Mouse (Mus musculus): ENCODE data around the gene Gpr82. TPM values are rescaled to one million over a fixed set of nuclear protein-coding genes. Genes with fewer than 3 reads are reported as not detected.

Gpr82 gene
- 0.20 and 0.29 TPM in 2 replicates for polyA plus RNA-seq (2015; fragmentation: Nextera tagmentation; extraction: Ambion mirVana)

GRCm38 (mm10) chrX:13661063-13661462 lies at the start of gene Gpr82:
Gpr82 (plus strand) TSS chrX:13661363.
- Histone ChIP-seq H3K4me2 (ENCODE audit: low read depth, low read length) (no peak within 1 kb of the TSS), H3K4me1 (ENCODE audit: control insufficient read depth, insufficient read depth, low read length) (no peaks in the 10 kb centered on the region), H3K9me3 (ENCODE audit: control insufficient read depth, low read length) (no peaks in the 10 kb centered on the region), H3K4me3 (ENCODE audit: low read length) (no peak within 1 kb of the TSS), H3K9ac (ENCODE audit: low read depth, low read length) (no peak within 1 kb of the TSS), H3K27me3 (replicated peaks; ENCODE audit: control insufficient read depth, insufficient read depth, low read length) (no peaks in the 10 kb centered on the region), H3K27ac (ENCODE audit: low read length) (no peak within 1 kb of the TSS), H3K36me3 (ENCODE audit: control insufficient read depth, insufficient read depth, low read length) (no peaks in the 10 kb centered on the region)
- no peak for ATAC-seq
- WGBS: 93% methylated on average over 5 of the region's 5 CpGs

- 58% methylated on average over 2 of the region's 2 CpGs for WGBS
- H3K9me3 ChIP-seq (ENCODE audit: control insufficient read depth, low read length): no peaks in the 10 kb centered on the region
- H3K4me1 ChIP-seq (ENCODE audit: control insufficient read depth, insufficient read depth, low read length): no peaks in the 10 kb centered on the region
- ATAC-seq: no peak
- H3K9ac ChIP-seq (ENCODE audit: low read depth, low read length): no peak overlapping the region
- no peak overlapping the region for H3K27ac ChIP-seq (ENCODE audit: low read length)
- H3K27me3 ChIP-seq (replicated peaks; ENCODE audit: control insufficient read depth, insufficient read depth, low read length): no peaks in the 10 kb centered on the region
- no peak overlapping the region for H3K4me3 ChIP-seq (ENCODE audit: low read length)
- H3K36me3 ChIP-seq (ENCODE audit: control insufficient read depth, insufficient read depth, low read length): no peaks in the 10 kb centered on the region
- H3K4me2 ChIP-seq (ENCODE audit: low read depth, low read length): no peak overlapping the region
These were observed 49.0 kb upstream of the Gpr82 start for GRCm38 (mm10) chrX:13612115-13612514.

- Histone ChIP-seq H3K4me2 (ENCODE audit: low read depth, low read length) (no peak overlapping the region), H3K27me3 (replicated peaks; ENCODE audit: control insufficient read depth, insufficient read depth, low read length) (no peaks in the 10 kb centered on the region), H3K9me3 (ENCODE audit: control insufficient read depth, low read length) (no peaks in the 10 kb centered on the region), H3K4me3 (ENCODE audit: low read length) (no peak overlapping the region), H3K4me1 (ENCODE audit: control insufficient read depth, insufficient read depth, low read length) (no peaks in the 10 kb centered on the region), H3K9ac (ENCODE audit: low read depth, low read length) (no peak overlapping the region), H3K36me3 (ENCODE audit: control insufficient read depth, insufficient read depth, low read length) (no peaks in the 10 kb centered on the region), H3K27ac (ENCODE audit: low read length) (no peak overlapping the region)
- ATAC-seq: no peak
- WGBS: 50% methylated on average over 1 of the region's 1 CpGs
These were observed 44.4 kb upstream of the Gpr82 start for GRCm38 (mm10) chrX:13616726-13617125.

GRCm38 (mm10) chrX:13617294-13617693 lies 43.9 kb upstream of the Gpr82 start:
- H3K9ac ChIP-seq (ENCODE audit: low read depth, low read length): no peak overlapping the region
- no peak overlapping the region for H3K4me3 ChIP-seq (ENCODE audit: low read length)
- no peak overlapping the region for H3K27ac ChIP-seq (ENCODE audit: low read length)
- no peak overlapping the region for H3K4me2 ChIP-seq (ENCODE audit: low read depth, low read length)
- no peaks in the 10 kb centered on the region for H3K36me3 ChIP-seq (ENCODE audit: control insufficient read depth, insufficient read depth, low read length)
- no peaks in the 10 kb centered on the region for H3K9me3 ChIP-seq (ENCODE audit: control insufficient read depth, low read length)
- no peak for ATAC-seq
- H3K27me3 ChIP-seq (replicated peaks; ENCODE audit: control insufficient read depth, insufficient read depth, low read length): no peaks in the 10 kb centered on the region
- WGBS: 93% methylated on average over 1 of the region's 1 CpGs
- H3K4me1 ChIP-seq (ENCODE audit: control insufficient read depth, insufficient read depth, low read length): no peaks in the 10 kb centered on the region

GRCm38 (mm10) chrX:13618476-13618875 lies 42.7 kb upstream of the Gpr82 start:
- H3K36me3 ChIP-seq (ENCODE audit: control insufficient read depth, insufficient read depth, low read length): no peaks in the 10 kb centered on the region
- 79% methylated on average over 4 of the region's 4 CpGs for WGBS
- no peak for ATAC-seq
- H3K4me3 ChIP-seq (ENCODE audit: low read length): no peak overlapping the region
- no peak overlapping the region for H3K9ac ChIP-seq (ENCODE audit: low read depth, low read length)
- H3K4me2 ChIP-seq (ENCODE audit: low read depth, low read length): no peak overlapping the region
- no peaks in the 10 kb centered on the region for H3K4me1 ChIP-seq (ENCODE audit: control insufficient read depth, insufficient read depth, low read length)
- no peak overlapping the region for H3K27ac ChIP-seq (ENCODE audit: low read length)
- H3K27me3 ChIP-seq (replicated peaks; ENCODE audit: control insufficient read depth, insufficient read depth, low read length): no peaks in the 10 kb centered on the region
- H3K9me3 ChIP-seq (ENCODE audit: control insufficient read depth, low read length): no peaks in the 10 kb centered on the region

- Histone ChIP-seq H3K4me3 (ENCODE audit: low read length) (no peak overlapping the region), H3K4me1 (ENCODE audit: control insufficient read depth, insufficient read depth, low read length) (no peaks in the 10 kb centered on the region), H3K9ac (ENCODE audit: low read depth, low read length) (no peak overlapping the region), H3K4me2 (ENCODE audit: low read depth, low read length) (no peak overlapping the region), H3K27me3 (replicated peaks; ENCODE audit: control insufficient read depth, insufficient read depth, low read length) (no peaks in the 10 kb centered on the region), H3K27ac (ENCODE audit: low read length) (no peak overlapping the region), H3K9me3 (ENCODE audit: control insufficient read depth, low read length) (no peaks in the 10 kb centered on the region), H3K36me3 (ENCODE audit: control insufficient read depth, insufficient read depth, low read length) (no peaks in the 10 kb centered on the region)
- WGBS: 73% methylated on average over 4 of the region's 4 CpGs
- ATAC-seq: no peak
These were observed 39.7 kb upstream of the Gpr82 start for GRCm38 (mm10) chrX:13621473-13621872.

- Histone ChIP-seq H3K4me2 (ENCODE audit: low read depth, low read length) (no peak overlapping the region), H3K27me3 (replicated peaks; ENCODE audit: control insufficient read depth, insufficient read depth, low read length) (no peaks in the 10 kb centered on the region), H3K4me1 (ENCODE audit: control insufficient read depth, insufficient read depth, low read length) (no peaks in the 10 kb centered on the region), H3K9ac (ENCODE audit: low read depth, low read length) (no peak overlapping the region), H3K36me3 (ENCODE audit: control insufficient read depth, insufficient read depth, low read length) (no peaks in the 10 kb centered on the region), H3K4me3 (ENCODE audit: low read length) (no peak overlapping the region), H3K9me3 (ENCODE audit: control insufficient read depth, low read length) (no peaks in the 10 kb centered on the region), H3K27ac (ENCODE audit: low read length) (no peak overlapping the region)
- WGBS: 88% methylated on average over 5 of the region's 5 CpGs
- no peak for ATAC-seq
These were observed 38.5 kb upstream of the Gpr82 start for GRCm38 (mm10) chrX:13622654-13623053.

- ATAC-seq: no peak
- 65% methylated on average over 5 of the region's 5 CpGs for WGBS
- H3K4me3 ChIP-seq (ENCODE audit: low read length): no peak within 1 kb of the TSS
These were observed 29.4 kb upstream of the Gpr82 start, which contains the start of gene Gpr34 for GRCm38 (mm10) chrX:13631599-13632283. Gpr34 (plus strand) TSS chrX:13632089.

GRCm38 (mm10) chrX:13636398-13636797 lies 24.8 kb upstream of the Gpr82 start:
- no peak overlapping the region for H3K4me3 ChIP-seq (ENCODE audit: low read length)
- H3K9ac ChIP-seq (ENCODE audit: low read depth, low read length): no peak overlapping the region
- WGBS: 74% methylated on average over 1 of the region's 1 CpGs
- H3K27me3 ChIP-seq (replicated peaks; ENCODE audit: control insufficient read depth, insufficient read depth, low read length): no peaks in the 10 kb centered on the region
- no peaks in the 10 kb centered on the region for H3K36me3 ChIP-seq (ENCODE audit: control insufficient read depth, insufficient read depth, low read length)
- no peaks in the 10 kb centered on the region for H3K9me3 ChIP-seq (ENCODE audit: control insufficient read depth, low read length)
- H3K4me1 ChIP-seq (ENCODE audit: control insufficient read depth, insufficient read depth, low read length): no peaks in the 10 kb centered on the region
- no peak overlapping the region for H3K4me2 ChIP-seq (ENCODE audit: low read depth, low read length)
- no peak for ATAC-seq
- no peak overlapping the region for H3K27ac ChIP-seq (ENCODE audit: low read length)

More at GRCm38 (mm10) chrX:13631599-13632283, 29.4 kb upstream of the Gpr82 start, which contains the start of gene Gpr34:
- Histone ChIP-seq H3K36me3 (ENCODE audit: control insufficient read depth, insufficient read depth, low read length) (no peaks in the 10 kb centered on the region), H3K9me3 (ENCODE audit: control insufficient read depth, low read length) (no peaks in the 10 kb centered on the region), H3K27me3 (replicated peaks; ENCODE audit: control insufficient read depth, insufficient read depth, low read length) (no peaks in the 10 kb centered on the region), H3K9ac (ENCODE audit: low read depth, low read length) (no peak within 1 kb of the TSS), H3K4me1 (ENCODE audit: control insufficient read depth, insufficient read depth, low read length) (no peaks in the 10 kb centered on the region), H3K27ac (ENCODE audit: low read length) (no peak within 1 kb of the TSS), H3K4me2 (ENCODE audit: low read depth, low read length) (no peak within 1 kb of the TSS)

GRCm38 (mm10) chrX:13638894-13639293 lies 22.3 kb upstream of the Gpr82 start:
- Histone ChIP-seq H3K9ac (ENCODE audit: low read depth, low read length) (no peak overlapping the region), H3K4me1 (ENCODE audit: control insufficient read depth, insufficient read depth, low read length) (no peaks in the 10 kb centered on the region), H3K4me3 (ENCODE audit: low read length) (no peak overlapping the region), H3K9me3 (ENCODE audit: control insufficient read depth, low read length) (no peaks in the 10 kb centered on the region), H3K27me3 (replicated peaks; ENCODE audit: control insufficient read depth, insufficient read depth, low read length) (no peaks in the 10 kb centered on the region), H3K4me2 (ENCODE audit: low read depth, low read length) (no peak overlapping the region), H3K36me3 (ENCODE audit: control insufficient read depth, insufficient read depth, low read length) (no peaks in the 10 kb centered on the region), H3K27ac (ENCODE audit: low read length) (no peak overlapping the region)
- ATAC-seq: no peak
- WGBS: 45% methylated on average over 2 of the region's 2 CpGs

All from intestine, embryonic 16.5 days (tissue).